Mouse (Mus musculus): Measurements from ENCODE around the gene Pias1.

The Pias1 gene

DNA sequence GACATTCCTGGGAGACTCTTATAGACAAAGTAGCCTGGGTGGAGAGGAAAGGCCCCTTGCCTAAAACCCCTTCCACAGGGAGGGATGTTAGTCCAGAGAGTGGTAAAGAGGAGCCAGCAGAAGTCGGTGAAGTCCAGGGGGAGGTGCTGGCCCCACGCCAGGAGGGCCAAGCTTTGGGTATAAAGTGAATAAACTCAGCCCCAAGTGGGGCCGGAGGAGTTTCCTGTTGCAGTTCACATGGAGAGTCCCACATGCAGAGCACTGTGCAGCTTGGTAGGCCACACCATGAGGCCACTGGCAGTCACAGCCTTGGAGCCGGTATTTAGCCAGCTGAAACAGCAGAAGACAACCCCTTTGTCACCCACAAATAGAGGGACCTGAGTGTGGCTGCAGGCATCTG is 133.2 kb downstream of the Pias1 start:
- DNase-seq, result peak; percentile 62 to 72

GRCm38 (mm10) chr9:62851571-62851970 is 136.2 kb downstream of the Pias1 start:
- DNase-seq, result no peak

GRCm38 (mm10) chr9:62848641-62849040 is 139.1 kb downstream of the Pias1 start:
- DNase-seq, result no peak

DNA sequence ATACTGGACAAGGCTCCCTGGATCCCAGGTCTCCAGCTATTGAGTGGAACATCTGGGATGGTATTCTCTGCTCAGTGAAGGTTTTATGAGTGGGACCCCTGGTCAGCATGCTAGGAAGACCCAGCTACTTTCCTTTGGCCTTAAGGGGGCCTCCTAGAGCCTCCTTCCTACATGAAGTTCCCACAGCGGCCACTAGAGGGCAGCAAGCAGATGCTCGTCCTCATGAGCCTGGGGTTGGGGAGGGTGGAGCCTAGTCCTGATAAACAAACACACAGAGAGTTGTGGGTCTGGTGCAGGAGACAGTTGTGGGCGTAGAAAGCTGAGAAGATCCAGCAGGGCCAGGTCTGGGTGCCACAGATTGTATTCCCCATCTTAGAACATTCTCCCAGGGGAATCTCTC is 140.0 kb downstream of the Pias1 start:
- peak; percentile 93 to 94 for DNase-seq

GRCm38 (mm10) chr9:62844461-62844860 is 143.3 kb downstream of the Pias1 start:
- DNase-seq, result no peak

DNA sequence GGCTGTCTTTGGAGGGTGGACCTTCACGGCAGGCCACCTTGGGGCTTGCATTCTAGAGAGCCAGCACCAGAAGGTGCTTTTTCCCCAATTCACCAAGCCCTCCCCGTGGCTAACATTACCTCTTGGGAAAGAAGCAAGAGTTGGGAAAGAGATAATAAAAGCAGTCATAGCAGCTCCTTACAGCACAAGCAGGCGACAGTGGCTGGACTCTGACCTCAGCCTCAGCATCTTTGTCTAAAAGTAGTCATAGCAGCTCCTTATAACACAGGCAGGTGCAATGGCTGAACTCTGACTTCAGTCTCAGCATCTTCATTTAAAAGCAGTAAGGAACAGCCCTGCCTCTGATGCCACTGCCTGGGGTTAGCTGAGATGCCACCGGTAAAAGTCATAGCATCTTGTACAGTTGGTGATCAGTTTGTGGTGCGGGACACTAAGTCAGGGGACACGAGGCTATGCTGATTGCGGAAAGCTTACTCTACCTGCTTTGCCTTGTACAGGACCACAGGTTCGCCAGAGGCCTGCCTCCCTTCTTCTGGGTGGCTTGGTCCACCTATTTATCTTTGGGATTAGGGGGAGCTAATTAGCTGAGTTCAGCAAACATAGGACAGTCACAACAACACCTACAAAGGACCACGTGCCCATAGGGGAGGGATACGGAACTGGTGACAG is 144.2 kb downstream of the Pias1 start:
- DNase-seq, result no peak

GRCm38 (mm10) chr9:62839172-62839770 is 148.5 kb downstream of the Pias1 start:
- no peak for DNase-seq

GRCm38 (mm10) chr9:62838506-62839171 is 149.1 kb downstream of the Pias1 start, which contains the start of gene Cln6:
TSS of gene Cln6 (plus strand) at chr9:62838785.
- DNase-seq, result peak; percentile 77 to 82

DNA sequence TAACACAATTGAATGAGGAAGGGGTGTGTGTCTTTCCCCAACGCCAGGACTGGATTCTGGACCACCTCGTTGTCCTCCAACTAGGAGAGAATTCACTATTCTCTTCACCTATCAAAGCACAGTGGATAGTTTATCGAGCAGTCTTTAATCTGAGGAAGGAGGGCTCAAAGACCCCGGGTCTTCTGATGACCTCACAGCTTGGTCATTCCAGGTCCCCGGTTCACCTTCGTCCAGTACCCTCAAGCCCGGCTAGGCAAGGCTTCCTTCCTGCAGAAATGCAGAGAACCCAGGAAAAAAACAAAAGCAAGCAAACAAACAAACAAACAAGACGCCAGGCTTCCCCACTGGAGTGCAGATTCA is 149.6 kb downstream of the Pias1 start:
- no peak for DNase-seq

DNA sequence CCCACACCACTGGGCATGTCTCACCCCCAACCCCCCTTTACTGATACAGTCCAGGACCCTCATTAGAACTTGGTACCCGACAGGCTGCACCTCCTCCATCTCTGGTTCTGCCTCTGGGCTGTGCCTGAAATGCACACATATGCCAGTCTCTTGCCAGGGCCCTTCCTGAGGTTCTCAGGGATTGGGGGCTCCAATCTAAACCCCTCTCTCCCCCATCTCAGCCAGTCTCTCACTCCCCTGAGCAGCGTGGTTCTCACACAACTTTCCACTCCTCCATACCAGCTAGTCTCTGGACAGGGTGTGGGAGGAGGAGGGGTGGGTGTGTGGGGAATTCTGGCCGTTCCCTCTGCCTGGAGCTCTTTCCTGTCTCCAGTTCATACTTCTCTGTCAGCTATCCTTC is 150.1 kb downstream of the Pias1 start:
- no peak for DNase-seq

DNA sequence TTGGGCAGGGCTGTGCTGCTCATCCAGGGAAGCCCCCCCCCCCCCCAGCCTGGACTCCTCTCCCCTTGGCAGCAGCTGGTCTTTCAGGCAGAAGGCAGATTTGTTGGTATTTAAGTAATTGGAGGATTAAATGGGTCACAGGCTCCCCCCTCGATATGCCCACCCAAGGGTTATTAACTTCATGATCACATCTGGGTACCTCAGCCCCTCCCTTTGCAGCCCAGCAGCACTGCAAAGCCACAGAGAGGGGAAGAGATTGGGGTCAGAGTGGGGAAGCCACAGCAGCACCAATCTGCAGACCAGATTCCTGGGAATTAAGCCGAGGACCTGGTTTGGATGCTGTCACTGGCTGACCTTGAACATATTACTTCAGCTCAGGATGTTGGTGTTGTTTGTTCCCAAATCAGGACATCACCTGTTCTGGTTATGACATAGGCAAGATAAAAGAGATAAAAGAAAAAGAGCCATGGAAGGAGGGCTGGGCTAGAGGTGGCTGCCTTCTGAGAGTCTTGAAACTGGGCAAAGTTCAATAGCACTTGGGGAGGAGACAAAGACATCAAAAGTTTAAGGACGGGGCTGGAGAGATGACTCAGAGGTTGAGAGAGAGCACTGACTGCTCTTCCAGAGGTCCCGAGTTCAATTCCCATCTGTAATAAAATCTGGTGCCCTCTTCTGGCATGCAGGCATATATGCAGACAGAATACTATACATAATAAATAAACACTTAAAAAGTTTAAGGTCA is 151.8 kb downstream of the Pias1 start:
- DNase-seq, result no peak

- DNase-seq, result no peak
Measured at GRCm38 (mm10) chr9:62834906-62835305, 152.8 kb downstream of the Pias1 start.

GRCm38 (mm10) chr9:62829877-62830276 is 157.8 kb downstream of the Pias1 start:
- DNase-seq, result no peak

DNA sequence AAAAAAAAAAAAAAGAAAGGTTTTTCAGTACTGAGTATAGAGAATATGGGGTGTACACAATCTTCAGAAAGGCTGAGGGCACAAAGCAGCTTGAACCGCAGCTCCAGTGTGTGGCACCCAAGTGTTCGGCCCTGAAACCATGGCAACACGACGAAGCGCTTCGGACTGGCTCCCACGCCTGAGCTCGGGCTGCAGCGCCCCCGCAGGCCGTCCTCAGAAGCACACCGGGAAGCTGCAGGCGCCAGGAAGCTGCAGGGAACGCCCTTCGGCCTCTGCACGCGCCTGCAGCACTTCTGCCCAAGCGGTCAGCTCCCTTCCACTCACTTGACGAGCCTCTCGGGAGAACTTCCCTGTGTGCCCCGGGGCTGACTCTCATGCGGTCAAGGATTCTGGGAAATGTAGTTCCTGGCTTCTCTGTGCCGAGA is 159.1 kb downstream of the Pias1 start:
- DNase-seq, result peak; percentile 98

All from kidney, postnatal 4 days (tissue).